ENCODE assay signal across 8 mouse cellular contexts in the genomic region with DNA sequence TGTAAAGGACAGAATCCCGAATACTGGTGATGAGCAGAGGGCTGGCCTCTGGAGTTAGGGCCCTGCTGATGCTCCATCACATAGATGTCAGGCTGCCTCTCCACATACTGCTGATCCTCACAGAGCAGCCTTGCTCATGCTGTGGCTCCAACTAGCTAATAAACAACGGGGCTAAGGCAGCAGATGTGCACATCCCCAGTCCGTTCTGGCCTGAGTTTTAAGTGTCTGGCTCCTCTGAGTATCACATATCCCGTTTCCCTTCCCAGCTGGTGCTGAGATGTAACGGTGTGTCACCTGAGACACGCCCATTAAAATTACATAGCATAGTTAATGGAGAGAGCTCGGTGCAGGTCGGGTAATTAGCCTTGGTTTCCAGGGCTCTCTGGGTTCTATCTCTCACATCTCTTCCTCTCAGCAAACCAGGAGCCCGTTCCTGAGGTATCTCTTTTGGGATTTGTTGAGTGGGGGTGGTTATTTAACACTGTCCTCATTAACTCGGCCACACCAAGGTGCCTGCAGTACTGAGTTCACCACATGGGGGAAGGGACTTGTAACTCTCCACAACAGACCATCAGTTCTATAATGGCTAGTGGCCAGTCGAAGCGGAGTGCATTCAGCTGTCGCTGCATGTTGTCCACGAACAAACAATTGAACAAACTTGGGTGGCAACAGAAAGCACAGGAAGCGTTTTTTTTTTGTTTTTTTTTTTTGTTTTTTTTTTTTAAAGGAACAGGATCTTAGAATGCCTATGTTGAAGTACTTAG.
A peak's percentile ranks its signal among the peaks of the same experiment; 100 is the strongest.
DNase-seq lines count a peak whose midpoint lies in the region; ATAC-seq and TF ChIP-seq lines count a peak whose summit lies in the region.
"Had no signal": no experiment of that assay in that cellular context is flagged by ENCODE, and none has a peak within 500 bp of the region (broad histone marks: within the 10 kb centered on the region; RNA-seq: fewer than 3 reads in every experiment).

No protein-coding gene starts in this region.

- TF ChIP-seq POLR2A in thymus, adult 2 months (IDR thresholded peaks at IDR 0.05; ENCODE audit: control insufficient read depth, extremely low read depth, insufficient read depth, low read length, poor library complexity): no peak

- peak; percentile 34 for DNase-seq in layer of hippocampus, adult 9-11 months
- no peak for DNase-seq in layer of hippocampus, adult 9-10 months (ENCODE audit: low spot score)
- DNase-seq in thymus, adult 2 months: no peak
- DNase-seq in spleen, adult 12 weeks (ENCODE audit: low spot score): no peak
- DNase-seq: right cerebral cortex, postnatal 25 days had no signal

- no peak overlapping the region for H3K9ac ChIP-seq in embryonic facial prominence, embryonic 15.5 days
- no peak overlapping the region for H3K9ac ChIP-seq in kidney, embryonic 15.5 days
- H3K9ac ChIP-seq in neural tube, embryonic 12.5 days: no peak overlapping the region

- peak; percentile 68 for ATAC-seq in embryonic facial prominence, embryonic 15.5 days (ENCODE audit: insufficient number of reproducible peaks, low FRiP score, low TSS enrichment, low read depth)
- peak; percentile 75 for ATAC-seq in kidney, embryonic 15.5 days (replicated peaks; ENCODE audit: low FRiP score)
- ATAC-seq in neural tube, embryonic 12.5 days (ENCODE audit: low FRiP score, low read depth): peak; percentile 37; the same call in 1 of the 2 replicates

- TF ChIP-seq CTCF in thymus, adult 2 months (IDR thresholded peaks at IDR 0.05; ENCODE audit: borderline replicate concordance, control insufficient read depth, extremely low read depth, insufficient read depth, low read length, poor library complexity): no peak

- H3K4me3 ChIP-seq in embryonic facial prominence, embryonic 15.5 days (replicated peaks): no peak overlapping the region
- H3K4me3 ChIP-seq in kidney, embryonic 15.5 days (replicated peaks): no peak overlapping the region
- H3K4me3 ChIP-seq in neural tube, embryonic 12.5 days: no peak overlapping the region
- H3K4me3 ChIP-seq in thymus, adult 2 months (ENCODE audit: control insufficient read depth, insufficient read depth, low read length): no peak overlapping the region

- peaks cover 22% of the 10 kb centered on the region for H3K4me1 ChIP-seq in embryonic facial prominence, embryonic 15.5 days
- peaks cover 15% of the 10 kb centered on the region for H3K4me1 ChIP-seq in kidney, embryonic 15.5 days
- H3K4me1 ChIP-seq in neural tube, embryonic 12.5 days: 0 out of 2 replicates have a peak, but pooled peaks cover 6% of the 10 kb centered on the region
- H3K4me1 ChIP-seq in thymus, adult 2 months (replicated peaks; ENCODE audit: control insufficient read depth, insufficient read depth, low read length): no peaks in the 10 kb centered on the region; the same call in 1 of the 2 replicates

- H3K4me2 ChIP-seq in embryonic facial prominence, embryonic 15.5 days (replicated peaks): no peak overlapping the region
- H3K4me2 ChIP-seq in kidney, embryonic 15.5 days: no peak overlapping the region
- H3K4me2 ChIP-seq in neural tube, embryonic 12.5 days (replicated peaks): no peak overlapping the region

- H3K27ac ChIP-seq in embryonic facial prominence, embryonic 15.5 days (replicated peaks): no peak overlapping the region
- H3K27ac ChIP-seq in kidney, embryonic 15.5 days: no peak overlapping the region
- H3K27ac ChIP-seq in neural tube, embryonic 12.5 days: no peak overlapping the region
- H3K27ac ChIP-seq in thymus, adult 2 months (ENCODE audit: control insufficient read depth, insufficient read depth, low read length): no peak overlapping the region

- WGBS in embryonic facial prominence, embryonic 15.5 days: 32% methylated on average over 15 of the region's 15 CpGs
- 23% methylated on average over 15 of the region's 15 CpGs for WGBS in kidney, embryonic 15.5 days
- 38% methylated on average over 15 of the region's 15 CpGs for WGBS in neural tube, embryonic 12.5 days
- 89% methylated on average over 15 of the region's 15 CpGs for WGBS in thymus, adult 2 months

- no peaks in the 10 kb centered on the region for H3K36me3 ChIP-seq in embryonic facial prominence, embryonic 15.5 days
- H3K36me3 ChIP-seq in kidney, embryonic 15.5 days: no peaks in the 10 kb centered on the region
- H3K36me3 ChIP-seq in neural tube, embryonic 12.5 days: no peaks in the 10 kb centered on the region
- no peaks in the 10 kb centered on the region for H3K36me3 ChIP-seq in thymus, adult 2 months (ENCODE audit: control insufficient read depth, insufficient read depth, low read length)

- no peaks in the 10 kb centered on the region for H3K27me3 ChIP-seq in embryonic facial prominence, embryonic 15.5 days
- H3K27me3 ChIP-seq in kidney, embryonic 15.5 days: no peaks in the 10 kb centered on the region
- H3K27me3 ChIP-seq in neural tube, embryonic 12.5 days (replicated peaks): no peaks in the 10 kb centered on the region
- no peaks in the 10 kb centered on the region for H3K27me3 ChIP-seq in thymus, adult 2 months (ENCODE audit: control insufficient read depth, insufficient read depth, low read length)

- no peaks in the 10 kb centered on the region for H3K9me3 ChIP-seq in embryonic facial prominence, embryonic 15.5 days (replicated peaks)
- H3K9me3 ChIP-seq in kidney, embryonic 15.5 days (replicated peaks): no peaks in the 10 kb centered on the region
- no peaks in the 10 kb centered on the region for H3K9me3 ChIP-seq in neural tube, embryonic 12.5 days
